Mouse (Mus musculus) stomach, embryonic 15.5 days (tissue): ENCODE measurements around the gene Ldlr. TPM values are rescaled to one million over a fixed set of nuclear protein-coding genes. Genes with fewer than 3 reads are reported as not detected.
"Not testable (repeated sequence)": the region's sequence is repeated elsewhere in the genome, so short reads cannot be mapped to it uniquely, and the experiment has no call there.

Experiments used
- ATAC-seq: fragments of 200-750 bp; cut with Nextera tagmentation; 2 replicates; pipeline ENCODE4 v1.8.0; 2017; ENCODE audit warnings: low read depth, moderate number of reproducible peaks, moderate TSS enrichment; ENCODE audit not compliant: insufficient read depth, low FRiP score
- H3K27ac ChIP-seq: fragments of 300-500 bp; sonication (generic); 2 replicates; pipeline ENCODE4 v1.5.1; 2015; ENCODE audit warnings: mild to moderate bottlenecking, inconsistent platforms
- H3K27me3 ChIP-seq: fragments of 300-500 bp; sonication (generic); replicated peaks from 2 replicates; pipeline ENCODE4 v1.6.1; 2015; ENCODE audit warnings: inconsistent platforms
- H3K36me3 ChIP-seq: fragments of 300-500 bp; sonication (generic); 2 replicates; pipeline ENCODE4 v1.6.1; 2015; ENCODE audit warnings: inconsistent platforms
- H3K4me1 ChIP-seq: fragments of 300-500 bp; sonication (generic); 2 replicates; pipeline ENCODE4 v1.6.1; 2015; ENCODE audit warnings: inconsistent platforms
- H3K4me2 ChIP-seq: fragments of 300-500 bp; sonication (generic); 2 replicates; pipeline ENCODE4 v1.6.1; 2015; ENCODE audit warnings: mild to moderate bottlenecking, inconsistent platforms
- H3K4me3 ChIP-seq: fragments of 300-500 bp; sonication (generic); replicated peaks from 2 replicates; pipeline ENCODE4 v1.5.1; 2015; ENCODE audit warnings: inconsistent platforms
- H3K9ac ChIP-seq: fragments of 300-500 bp; sonication (generic); 2 replicates; pipeline ENCODE4 v1.6.1; 2015; ENCODE audit warnings: inconsistent platforms
- H3K9me3 ChIP-seq: fragments of 300-500 bp; sonication (generic); 2 replicates; pipeline ENCODE4 v1.6.1; 2016; ENCODE audit warnings: inconsistent platforms
- WGBS: fragments of 180-500 bp; shearing (Covaris S2); methylation state at CpG from one replicate; pipeline ENCODE4 v1.1.7; 2015; 5-methylcytosine and 5-hydroxymethylcytosine counted together
- polyA plus RNA-seq: library from polyadenylated mRNA; unstranded; fragments of >200 nt; fragmentation: Nextera tagmentation; extraction: Ambion mirVana; gene quantifications from 2 replicates; pipeline ENCODE4 v1.2.1, GENCODE M21; 2015

Ldlr gene
- polyA plus RNA-seq, 1 experiment from 2014 or later, result 53.8 TPM

DNA sequence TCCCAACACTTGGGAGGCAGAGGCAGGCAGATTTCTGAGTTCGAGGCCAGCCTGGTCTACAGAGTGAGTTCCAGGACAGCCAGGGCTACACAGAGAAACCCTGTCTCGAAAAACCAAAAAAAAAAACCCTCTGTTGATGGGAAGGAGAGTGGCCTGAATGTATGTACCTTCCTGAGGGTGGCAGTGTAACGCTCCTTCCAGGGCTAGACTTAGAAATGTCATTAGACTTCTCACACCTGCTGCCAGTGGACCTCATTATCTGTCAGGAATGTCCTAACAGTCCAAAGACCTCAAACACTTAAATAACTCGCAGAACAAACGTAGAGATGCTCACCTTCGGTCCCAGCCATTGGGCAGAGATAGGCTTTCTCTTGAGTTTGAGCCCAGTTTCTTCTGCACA, 24.0 kb upstream of the Ldlr start:
- not testable (repeated sequence) for H3K27me3 ChIP-seq, ATAC-seq, H3K9me3 ChIP-seq, H3K4me3 ChIP-seq, H3K4me1 ChIP-seq, H3K4me2 ChIP-seq, H3K9ac ChIP-seq, H3K27ac ChIP-seq
- peaks cover 60% of the 10 kb centered on the region for H3K36me3 ChIP-seq
- 76% methylated on average over 6 of the region's 6 CpGs for WGBS

- Histone ChIP-seq H3K36me3 (peaks cover 66% of the 10 kb centered on the region), H3K9ac (no peak overlapping the region), H3K9me3 (no peaks in the 10 kb centered on the region), H3K27ac (no peak overlapping the region), H3K4me2 (no peak overlapping the region), H3K4me1 (no peaks in the 10 kb centered on the region), H3K27me3 (no peaks in the 10 kb centered on the region), H3K4me3 (no peak overlapping the region)
- ATAC-seq, result no peak
- WGBS, result 92% methylated on average over 14 of the region's 14 CpGs
Observed at GRCm38 (mm10) chr9:21701091-21701490, 22.2 kb upstream of the Ldlr start.

DNA sequence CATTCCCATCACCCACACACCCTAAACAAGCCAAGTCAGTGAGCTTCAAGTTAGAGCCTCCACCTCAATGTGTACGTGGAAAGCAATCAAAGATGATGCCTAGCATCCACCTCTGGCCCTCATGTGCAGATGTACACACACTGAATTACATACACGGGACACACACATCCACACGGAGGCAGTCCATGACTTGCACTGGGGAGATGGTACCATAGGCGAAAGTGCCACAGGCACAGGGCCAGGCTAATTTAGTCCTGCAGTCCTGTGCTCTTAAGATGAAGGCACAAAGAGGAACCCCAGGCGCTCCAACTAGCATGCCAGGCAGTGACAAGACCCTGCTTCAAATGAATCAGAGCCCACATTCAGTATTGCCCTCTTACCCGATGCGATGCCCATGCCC, 19.8 kb upstream of the Ldlr start:
- no peak overlapping the region for H3K4me2 ChIP-seq
- no peaks in the 10 kb centered on the region for H3K27me3 ChIP-seq
- WGBS, result 94% methylated on average over 7 of the region's 7 CpGs
- no peak overlapping the region for H3K4me3 ChIP-seq
- no peak overlapping the region for H3K9ac ChIP-seq
- H3K27ac ChIP-seq, result no peak overlapping the region
- ATAC-seq, result no peak
- H3K36me3 ChIP-seq, result peaks cover 67% of the 10 kb centered on the region
- H3K4me1 ChIP-seq, result no peaks in the 10 kb centered on the region
- H3K9me3 ChIP-seq, result no peaks in the 10 kb centered on the region

GRCm38 (mm10) chr9:21706085-21706484, 17.2 kb upstream of the Ldlr start:
- WGBS, result 78% methylated on average over 4 of the region's 4 CpGs
- Histone ChIP-seq H3K4me2 (no peak overlapping the region), H3K4me1 (no peaks in the 10 kb centered on the region), H3K36me3 (peaks cover 50% of the 10 kb centered on the region), H3K9me3 (no peaks in the 10 kb centered on the region), H3K9ac (no peak overlapping the region), H3K27me3 (no peaks in the 10 kb centered on the region), H3K27ac (no peak overlapping the region), H3K4me3 (no peak overlapping the region)
- no peak for ATAC-seq

DNA sequence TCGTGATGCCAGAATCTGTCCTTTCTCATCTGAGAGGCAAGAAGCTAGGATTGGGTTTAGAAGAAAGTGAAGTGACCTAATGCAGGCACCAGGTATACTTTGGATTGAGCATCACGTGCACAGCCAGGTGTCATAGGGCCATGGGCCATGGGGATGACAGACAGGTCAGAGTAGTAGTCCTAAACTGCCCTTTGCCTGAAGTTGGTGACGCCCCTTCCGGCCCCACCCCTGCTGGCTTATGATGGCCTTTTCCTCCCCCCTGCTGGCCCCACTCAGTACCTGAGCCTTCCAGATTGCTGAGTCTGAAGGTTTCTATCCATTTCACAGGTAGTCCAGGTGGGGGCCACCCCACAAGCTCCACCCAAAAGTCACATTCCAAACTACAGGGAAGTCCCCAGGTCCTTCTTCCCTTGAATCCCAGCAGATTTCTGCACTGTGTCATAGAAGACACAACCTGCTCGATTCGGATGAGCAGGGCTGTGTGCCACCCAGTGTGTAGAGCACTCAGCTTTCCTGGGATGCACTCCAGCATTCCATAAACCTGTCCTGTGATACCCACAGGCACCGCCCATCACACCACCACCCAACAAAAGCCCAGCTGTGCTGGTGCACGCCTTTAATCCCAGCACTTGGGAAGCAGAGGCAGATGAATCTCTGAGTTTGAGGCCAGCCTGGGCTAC, 16.6 kb upstream of the Ldlr start:
- Histone ChIP-seq H3K27ac (no peak overlapping the region), H3K36me3 (peaks cover 43% of the 10 kb centered on the region), H3K9ac (no peak overlapping the region), H3K4me2 (no peak overlapping the region), H3K4me1 (no peaks in the 10 kb centered on the region), H3K4me3 (no peak overlapping the region), H3K27me3 (no peaks in the 10 kb centered on the region), H3K9me3 (no peaks in the 10 kb centered on the region)
- peak; percentile 42; the same call in 1 of the 2 replicates for ATAC-seq
- 86% methylated on average over 8 of the region's 8 CpGs for WGBS

- WGBS, result 77% methylated on average over 3 of the region's 3 CpGs
- H3K9me3 ChIP-seq, result no peaks in the 10 kb centered on the region
- H3K27me3 ChIP-seq, result no peaks in the 10 kb centered on the region
- no peak for ATAC-seq
- H3K4me1 ChIP-seq, result no peaks in the 10 kb centered on the region
- H3K27ac ChIP-seq, result no peak overlapping the region
- H3K9ac ChIP-seq, result no peak overlapping the region
- H3K36me3 ChIP-seq, result peaks cover 19% of the 10 kb centered on the region
- H3K4me2 ChIP-seq, result no peak overlapping the region
- no peak overlapping the region for H3K4me3 ChIP-seq
Observed at GRCm38 (mm10) chr9:21709340-21709739, 13.9 kb upstream of the Ldlr start.

DNA sequence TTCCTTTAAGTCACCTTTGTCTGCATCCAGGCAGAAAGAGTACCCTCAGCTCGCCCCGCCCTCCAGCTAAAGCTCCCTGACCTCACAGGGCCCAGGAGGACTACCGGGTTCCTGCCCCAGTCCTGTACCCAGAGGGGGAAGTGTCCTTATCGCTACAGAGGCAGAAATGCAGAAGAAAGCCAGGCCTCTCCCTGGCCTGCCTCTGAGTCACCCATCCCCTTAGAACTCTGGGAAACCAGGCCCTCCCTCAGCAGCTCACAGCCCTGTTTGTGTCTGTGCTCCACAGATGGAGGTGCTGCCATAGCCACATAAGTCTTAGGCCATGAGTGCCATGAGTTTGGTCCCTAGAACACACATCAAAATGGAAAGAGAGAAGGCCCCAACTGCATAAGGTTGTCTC, 8.0 kb upstream of the Ldlr start:
- Histone ChIP-seq H3K4me2 (no peak overlapping the region), H3K9me3 (no peaks in the 10 kb centered on the region), H3K27me3 (no peaks in the 10 kb centered on the region), H3K27ac (peak overlapping the region; percentile 33; the same call in 1 of the 2 replicates), H3K4me3 (no peak overlapping the region), H3K9ac (no peak overlapping the region), H3K4me1 (no peaks in the 10 kb centered on the region; the same call in 1 of the 2 replicates), H3K36me3 (no peaks in the 10 kb centered on the region)
- 35% methylated on average over 4 of the region's 4 CpGs for WGBS
- peak; percentile 90 for ATAC-seq

GRCm38 (mm10) chr9:21717015-21717414, 6.3 kb upstream of the Ldlr start:
- no peak overlapping the region for H3K4me3 ChIP-seq
- H3K9me3 ChIP-seq, result no peaks in the 10 kb centered on the region
- H3K27ac ChIP-seq, result no peak overlapping the region
- no peaks in the 10 kb centered on the region; the same call in 1 of the 2 replicates for H3K4me1 ChIP-seq
- H3K36me3 ChIP-seq, result no peaks in the 10 kb centered on the region
- no peak for ATAC-seq
- no peak overlapping the region for H3K4me2 ChIP-seq
- 75% methylated on average over 2 of the region's 2 CpGs for WGBS
- no peak overlapping the region for H3K9ac ChIP-seq
- no peaks in the 10 kb centered on the region for H3K27me3 ChIP-seq

- no peaks in the 10 kb centered on the region for H3K9me3 ChIP-seq
- H3K27me3 ChIP-seq, result no peaks in the 10 kb centered on the region
- H3K9ac ChIP-seq, result no peak overlapping the region
- no peak overlapping the region for H3K4me2 ChIP-seq
- ATAC-seq, result no peak
- WGBS, result 63% methylated on average over 2 of the region's 2 CpGs
- no peak overlapping the region for H3K4me3 ChIP-seq
- H3K27ac ChIP-seq, result no peak overlapping the region
- peaks cover 9% of the 10 kb centered on the region for H3K4me1 ChIP-seq
- no peaks in the 10 kb centered on the region for H3K36me3 ChIP-seq
Observed at GRCm38 (mm10) chr9:21721036-21721435, 2.2 kb upstream of the Ldlr start.

DNA sequence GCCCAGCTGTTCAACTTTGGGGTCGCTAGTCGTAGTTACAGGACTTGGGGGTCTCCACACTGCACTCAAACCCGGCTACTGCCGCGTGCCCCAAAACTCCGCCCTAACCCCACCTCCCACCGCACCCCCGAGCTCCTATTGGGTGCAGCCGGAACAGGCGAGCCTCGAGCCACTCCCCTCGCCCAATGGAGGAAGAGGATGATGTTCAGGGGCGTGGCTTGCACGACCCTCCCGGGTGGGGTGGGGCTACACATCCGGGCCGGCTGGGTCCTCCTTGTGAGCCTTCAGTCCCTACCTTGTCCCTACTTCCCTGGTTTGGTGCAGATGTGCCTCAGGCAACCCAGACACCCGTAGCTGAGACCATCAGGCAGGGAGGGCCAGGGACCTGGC, 859 bp downstream of the Ldlr start:
- peak overlapping the region; percentile 40; the same call in 1 of the 2 replicates for H3K9ac ChIP-seq
- no peaks in the 10 kb centered on the region for H3K27me3 ChIP-seq
- H3K9me3 ChIP-seq, result no peaks in the 10 kb centered on the region
- peak; percentile 93 for ATAC-seq
- H3K4me3 ChIP-seq, result peak overlapping the region; percentile 76
- WGBS, result 0% methylated on average over 18 of the region's 18 CpGs
- H3K4me2 ChIP-seq, result peak overlapping the region; percentile 67
- peaks cover 4% of the 10 kb centered on the region; the same call in 1 of the 2 replicates for H3K36me3 ChIP-seq
- peaks cover 22% of the 10 kb centered on the region for H3K4me1 ChIP-seq
- H3K27ac ChIP-seq, result peak overlapping the region; percentile 98

GRCm38 (mm10) chr9:21725224-21726121, 2.2 kb downstream of the Ldlr start:
- Histone ChIP-seq H3K27me3 (no peaks in the 10 kb centered on the region), H3K36me3 (peaks cover 7% of the 10 kb centered on the region), H3K9me3 (no peaks in the 10 kb centered on the region), H3K4me2 (peak overlapping the region; percentile 67), H3K4me3 (peak overlapping the region; percentile 76), H3K9ac (peak overlapping the region; percentile 24; the same call in 1 of the 2 replicates), H3K4me1 (peaks cover 25% of the 10 kb centered on the region), H3K27ac (peak overlapping the region; percentile 55)
- 52% methylated on average over 23 of the region's 23 CpGs for WGBS
- ATAC-seq, result no peak
